Mouse (Mus musculus): Measurements from ENCODE around the gene Peli1.

DNA sequence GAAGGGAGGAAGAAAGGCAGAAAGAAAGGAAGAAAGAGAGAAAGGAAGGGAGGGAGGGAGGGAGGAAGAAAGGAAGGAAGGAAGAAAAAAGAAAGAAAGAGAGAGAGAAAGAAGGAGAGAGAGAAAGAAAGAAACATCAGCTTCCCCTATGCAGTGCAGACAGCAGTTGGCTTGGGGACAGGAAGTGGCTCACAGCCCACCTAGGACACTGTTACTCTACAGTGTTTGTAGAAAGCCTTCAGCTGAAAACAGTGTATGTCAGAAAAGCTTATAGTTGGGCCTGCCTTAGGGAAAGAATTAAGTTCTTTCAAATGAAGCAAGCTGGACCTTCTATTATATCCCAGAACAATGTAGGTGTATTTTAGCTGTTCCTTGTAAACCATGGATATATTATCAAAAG is 85.4 kb downstream of the Peli1 start:
- TF ChIP-seq POLR2A (IDR thresholded peaks at IDR 0.05; ENCODE audit: borderline replicate concordance, control insufficient read depth, low read depth, low read length) (no peak), CTCF (IDR thresholded peaks at IDR 0.05; ENCODE audit: control insufficient read depth, insufficient read depth, low read length) (no peak)
